Mouse (Mus musculus): ENCODE data around the gene BC107364. TPM values are rescaled to one million over a fixed set of nuclear protein-coding genes. Genes with fewer than 3 reads are reported as not detected.
"Not testable (repeated sequence)": the region's sequence is repeated elsewhere in the genome, so short reads cannot be mapped to it uniquely, and the experiment has no call there.

BC107364 gene
- total RNA-seq, 2 experiments from 2014 or later = not detected

- H3K27ac ChIP-seq = no peak overlapping the region
- DNase-seq (ENCODE audit: low spot score in 2 of 2) = no peak
- TF ChIP-seq CTCF (conservative IDR thresholded peaks at IDR 0.05) = no peak
- H3K4me3 ChIP-seq = peak overlapping the region; percentile 13; the same call in 1 of the 2 replicates
Measured at GRCm38 (mm10) chr3:96474909-96475655, 23.0 kb upstream of the BC107364 start.

DNA sequence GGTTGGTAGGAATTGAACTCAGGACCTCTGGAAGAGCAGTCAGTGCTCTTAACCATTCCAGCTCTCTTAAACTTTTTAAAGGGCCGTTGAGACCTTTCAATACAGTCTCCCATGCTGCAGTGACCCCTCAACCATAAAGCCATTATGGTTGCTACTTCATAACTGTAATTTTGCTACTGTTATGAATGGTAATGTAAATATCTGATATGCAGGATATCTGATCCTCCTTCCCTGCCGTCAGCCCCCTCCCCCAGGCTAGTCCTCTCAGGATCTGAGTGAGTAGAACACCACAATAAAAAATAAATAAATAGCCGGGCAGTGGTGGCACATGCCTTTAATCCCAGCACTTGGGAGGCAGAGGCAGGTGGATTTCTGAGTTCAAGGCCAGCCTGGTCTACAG is 21.4 kb upstream of the BC107364 start:
- H3K27ac ChIP-seq; H3K4me3 ChIP-seq; DNase-seq (ENCODE audit: low spot score in 2 of 2): not testable (repeated sequence)

GRCm38 (mm10) chr3:96472066-96472465 is 20.0 kb upstream of the BC107364 start:
- DNase-seq (ENCODE audit: low spot score in 2 of 2) = no peak
- no peak overlapping the region for H3K4me3 ChIP-seq
- H3K27ac ChIP-seq = no peak overlapping the region
- TF ChIP-seq CTCF (conservative IDR thresholded peaks at IDR 0.05) = no peak

DNA sequence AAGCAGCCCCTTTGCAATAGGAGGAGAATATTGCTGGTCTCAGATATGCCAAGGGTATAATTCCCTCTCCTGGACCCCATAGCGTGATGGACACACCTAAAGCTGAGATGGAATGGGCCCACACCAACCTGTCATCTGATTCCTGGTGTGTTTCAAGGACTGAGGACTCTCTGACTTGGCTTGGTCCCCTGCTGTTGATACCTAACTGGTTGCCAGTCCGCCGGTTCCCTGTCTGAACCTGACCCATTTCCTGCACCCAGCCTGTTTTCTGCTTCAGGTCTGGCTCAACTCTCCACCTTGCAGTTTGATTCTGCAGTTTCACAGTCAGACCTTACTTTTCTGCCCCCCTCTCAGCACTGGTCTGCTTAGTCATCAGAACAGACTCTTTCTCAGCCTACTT is 17.5 kb upstream of the BC107364 start:
- no peak for TF ChIP-seq CTCF (conservative IDR thresholded peaks at IDR 0.05)
- no peak overlapping the region for H3K4me3 ChIP-seq
- H3K27ac ChIP-seq = no peak overlapping the region
- DNase-seq (ENCODE audit: low spot score in 2 of 2) = no peak

DNA sequence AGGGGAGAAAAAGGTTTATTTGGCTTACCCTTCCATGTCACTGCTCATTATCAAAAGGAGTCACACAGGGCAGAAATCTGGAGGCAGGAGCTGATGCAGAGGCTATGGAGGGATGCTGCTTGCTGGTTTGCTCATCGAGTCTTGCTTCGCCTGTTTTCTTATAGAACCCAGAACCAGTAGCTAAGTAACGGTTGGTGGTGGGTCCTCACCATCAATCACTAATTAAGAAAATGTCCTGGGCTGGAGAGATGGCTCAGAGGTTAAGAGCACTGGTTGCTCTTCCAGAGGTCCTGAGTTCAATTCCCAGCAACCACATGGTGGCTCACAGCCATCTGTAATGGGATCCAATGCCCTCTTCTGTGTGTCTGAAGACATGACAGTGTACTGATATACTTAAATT is 16.2 kb upstream of the BC107364 start:
- not testable (repeated sequence) for DNase-seq (ENCODE audit: low spot score in 2 of 2); H3K27ac ChIP-seq; H3K4me3 ChIP-seq

DNA sequence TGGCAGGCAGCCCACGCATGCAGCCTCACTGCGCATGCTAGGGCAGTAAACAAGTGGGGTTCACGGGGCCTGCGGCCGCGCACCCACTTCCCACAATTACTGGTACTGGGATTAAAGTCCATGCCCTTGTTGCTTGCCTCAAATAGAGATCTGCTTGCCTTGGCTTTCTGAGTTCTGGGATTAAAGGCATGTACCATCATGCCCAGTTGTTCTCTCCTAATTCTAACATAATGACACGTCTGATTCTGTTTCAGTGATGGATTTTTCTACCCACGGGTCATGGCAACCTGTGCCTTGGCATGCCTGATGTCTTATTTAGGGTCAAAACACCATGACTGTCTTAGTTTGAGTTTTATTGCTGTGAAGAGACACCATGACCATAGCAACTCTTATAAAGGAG is 15.5 kb upstream of the BC107364 start:
- TF ChIP-seq CTCF (conservative IDR thresholded peaks at IDR 0.05) = no peak
- H3K4me3 ChIP-seq = no peak overlapping the region
- H3K27ac ChIP-seq = no peak overlapping the region
- no peak for DNase-seq (ENCODE audit: low spot score in 2 of 2)

- TF ChIP-seq CTCF (conservative IDR thresholded peaks at IDR 0.05) = no peak
- H3K4me3 ChIP-seq = no peak overlapping the region
- no peak for DNase-seq (ENCODE audit: low spot score in 2 of 2)
- no peak overlapping the region for H3K27ac ChIP-seq
Measured at GRCm38 (mm10) chr3:96463891-96464290, 11.8 kb upstream of the BC107364 start.

DNA sequence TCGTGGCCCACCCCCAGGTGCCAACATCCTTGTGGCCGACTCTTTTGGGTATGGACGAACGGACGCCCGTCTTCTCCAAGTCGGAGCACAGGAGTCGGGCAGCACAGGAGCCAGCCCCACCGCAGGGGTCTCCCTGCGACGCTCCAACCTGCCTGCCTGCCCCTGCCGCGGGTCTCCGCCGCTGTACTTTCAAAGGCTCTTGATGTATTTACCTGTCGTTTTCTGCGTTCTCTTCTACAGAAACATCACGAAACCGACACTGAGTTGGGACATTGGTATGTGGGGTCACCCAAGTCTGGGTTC is 8.4 kb upstream of the BC107364 start:
- H3K27ac ChIP-seq; DNase-seq (ENCODE audit: low spot score in 2 of 2); H3K4me3 ChIP-seq: not testable (repeated sequence)

DNA sequence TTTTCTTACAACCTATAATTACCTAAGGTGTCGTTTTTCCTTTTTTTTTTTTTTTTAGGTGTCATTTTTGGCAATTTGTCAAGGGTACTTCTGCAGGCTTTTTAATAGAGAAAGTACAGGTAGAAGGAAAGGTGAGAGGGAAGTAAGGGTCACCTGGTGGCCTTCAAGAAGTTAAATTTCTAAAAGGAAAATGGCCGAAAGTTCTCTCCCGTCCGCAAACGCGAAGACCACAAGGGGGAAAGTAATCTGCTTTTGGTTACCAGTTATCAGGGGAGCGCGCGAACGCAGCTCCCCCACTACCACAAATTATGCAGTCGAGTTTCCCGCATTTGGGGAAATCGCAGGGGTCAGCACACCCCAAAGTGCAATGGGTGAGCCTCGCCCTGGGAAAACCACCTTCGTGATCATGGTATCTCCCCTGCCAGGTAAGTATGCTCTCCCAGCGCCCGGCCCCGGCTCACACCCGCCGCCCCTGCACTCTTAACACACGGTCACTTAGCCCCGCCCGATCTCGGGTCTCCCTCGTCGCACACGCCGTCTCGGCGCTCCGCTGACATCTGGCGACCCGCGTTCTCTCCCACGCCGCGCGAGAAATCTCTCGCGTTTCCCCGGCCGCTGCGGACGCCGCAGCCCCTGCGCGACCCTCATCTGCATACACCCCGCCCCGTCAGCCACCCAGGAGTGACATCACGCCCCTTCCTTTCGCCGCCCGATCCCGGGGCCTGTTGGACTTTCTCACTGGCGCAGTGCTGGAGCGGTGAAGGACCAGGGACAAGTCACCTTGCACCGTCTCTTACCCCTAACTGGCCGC is 7.9 kb upstream of the BC107364 start:
- H3K27ac ChIP-seq; DNase-seq (ENCODE audit: low spot score in 2 of 2); H3K4me3 ChIP-seq: not testable (repeated sequence)

DNA sequence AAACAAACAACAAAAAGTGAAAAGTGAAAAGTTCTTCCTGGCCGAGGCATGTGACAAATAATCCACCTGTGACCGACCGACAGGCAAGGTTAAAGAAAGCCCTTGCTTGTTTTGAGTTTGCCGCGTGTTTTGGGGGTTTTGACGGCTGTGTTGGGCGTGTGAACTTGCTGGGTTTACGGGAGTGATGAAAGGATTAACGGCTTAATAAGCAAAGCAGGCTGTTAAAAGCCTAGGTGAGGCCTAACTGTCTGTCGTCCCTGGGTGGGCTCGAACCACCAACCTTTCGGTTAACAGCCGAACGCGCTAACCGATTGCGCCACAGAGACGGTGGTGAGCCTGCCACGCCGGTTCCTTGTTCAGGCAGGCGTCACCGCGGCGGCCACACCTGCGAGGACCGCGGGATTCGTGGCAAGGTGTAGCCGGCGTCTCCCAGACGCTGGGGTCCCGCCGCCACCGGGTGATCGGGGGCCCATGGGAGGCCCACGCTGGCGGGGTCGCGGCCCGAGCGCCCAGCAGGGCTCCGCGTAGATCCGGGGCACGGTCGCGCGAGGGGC is 6.9 kb upstream of the BC107364 start:
- not testable (repeated sequence) for H3K4me3 ChIP-seq; DNase-seq (ENCODE audit: low spot score in 2 of 2); H3K27ac ChIP-seq

- not testable (repeated sequence) for H3K27ac ChIP-seq; H3K4me3 ChIP-seq; DNase-seq (ENCODE audit: low spot score in 2 of 2)
Measured at GRCm38 (mm10) chr3:96458008-96458407, 5.9 kb upstream of the BC107364 start.

DNA sequence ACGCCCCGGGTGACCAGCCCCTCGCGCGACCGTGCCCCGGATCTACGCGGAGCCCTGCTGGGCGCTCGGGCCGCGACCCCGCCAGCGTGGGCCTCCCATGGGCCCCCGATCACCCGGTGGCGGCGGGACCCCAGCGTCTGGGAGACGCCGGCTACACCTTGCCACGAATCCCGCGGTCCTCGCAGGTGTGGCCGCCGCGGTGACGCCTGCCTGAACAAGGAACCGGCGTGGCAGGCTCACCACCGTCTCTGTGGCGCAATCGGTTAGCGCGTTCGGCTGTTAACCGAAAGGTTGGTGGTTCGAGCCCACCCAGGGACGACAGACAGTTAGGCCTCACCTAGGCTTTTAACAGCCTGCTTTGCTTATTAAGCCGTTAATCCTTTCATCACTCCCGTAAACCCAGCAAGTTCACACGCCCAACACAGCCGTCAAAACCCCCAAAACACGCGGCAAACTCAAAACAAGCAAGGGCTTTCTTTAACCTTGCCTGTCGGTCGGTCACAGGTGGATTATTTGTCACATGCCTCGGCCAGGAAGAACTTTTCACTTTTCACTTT is 847 bp downstream of the BC107364 start:
- not testable (repeated sequence) for H3K4me3 ChIP-seq; H3K27ac ChIP-seq; DNase-seq (ENCODE audit: low spot score in 2 of 2)

- H3K4me3 ChIP-seq; H3K27ac ChIP-seq; DNase-seq (ENCODE audit: low spot score in 2 of 2): not testable (repeated sequence)
Measured at GRCm38 (mm10) chr3:96450586-96450896, 1.6 kb downstream of the BC107364 start.

GRCm38 (mm10) chr3:96449762-96450585 is 2.1 kb downstream of the BC107364 start:
- DNase-seq (ENCODE audit: low spot score in 2 of 2); H3K27ac ChIP-seq; H3K4me3 ChIP-seq: not testable (repeated sequence)

Measured in layer of hippocampus, adult 2 months (tissue).